Mouse (Mus musculus) Patski (cell line): ENCODE measurements around the gene Gm281. TPM values are rescaled to one million over a fixed set of nuclear protein-coding genes. Genes with fewer than 3 reads are reported as not detected.
"Not testable (repeated sequence)": the region's sequence is repeated elsewhere in the genome, so short reads cannot be mapped to it uniquely, and the experiment has no call there.

Experiments used
- ATAC-seq: fragments of 100-300 bp; one replicate; pipeline ENCODE4 v1.8.0; 2021
- CTCF ChIA-PET: fragments of 350-600 bp; sonication (Branson Sonifier 250); formaldehyde crosslinking; loops from one replicate; lab custom pipeline; 2022; ENCODE audit warnings: inconsistent platforms; lab: Charles Lee
- POLR2A ChIA-PET: fragments of 350-600 bp; sonication (Branson Sonifier 250); formaldehyde crosslinking; loops from one replicate; lab custom pipeline; 2022; ENCODE audit warnings: antibody characterized with exemption, inconsistent platforms; lab: Charles Lee
- DNase-seq: peaks from one replicate; pipeline ENCODE4 v3.0.0-alpha.2; 2011; ENCODE audit warnings: low read depth, low spot score
- H3K27me3 ChIP-seq: fragments of 371-371 bp; one replicate; pipeline ENCODE4 v1.5.1; 2021
- CTCF ChIP-seq: fragments of 100-300 bp; IDR thresholded peaks from one replicate; pipeline ENCODE4 v1.5.1; 2021
- in situ Hi-C: fragments of 300-500 bp; cut with MboI; formaldehyde crosslinking; loops from 3 replicates; pipeline ENCODE4 v1.11.1; 2018; ENCODE audit warnings: low pct_unique_long_range_greater_than_20kb, mixed read lengths
- polyA plus RNA-seq: library from polyadenylated mRNA; unstranded; gene quantifications from one replicate; pipeline ENCODE4 v1.2.3, GENCODE M21; 2021

The Gm281 gene
- not detected for polyA plus RNA-seq

- ATAC-seq = peak; percentile 21
- no peaks in the 10 kb centered on the region for H3K27me3 ChIP-seq
- POLR2A ChIA-PET = no interaction called here
- in situ Hi-C loops = loop anchor here (5.0 to 10.0 kb wide), 2 partner anchors 557 to 1340 kb away; no protein-coding TSS in a partner anchor
- CTCF ChIA-PET = no interaction called here
- no peak for TF ChIP-seq CTCF
- no peak for DNase-seq
Measured at GRCm38 (mm10) chr14:13914387-13915082, at the start of gene Gm281. TSS of gene Gm281 (minus strand) at chr14:13914478.

GRCm38 (mm10) chr14:13963527-13963926 lies 49.2 kb upstream of the Gm281 start:
- no peak for TF ChIP-seq CTCF
- ATAC-seq = no peak
- no peak for DNase-seq
- POLR2A ChIA-PET = no interaction called here
- CTCF ChIA-PET = interaction anchor here (1.0 kb wide), 2 partner anchors 12 to 32 kb away, joined by 3 to 4 read pairs; no protein-coding TSS in a partner anchor
- no peaks in the 10 kb centered on the region for H3K27me3 ChIP-seq
- in situ Hi-C loops = no loop called here

GRCm38 (mm10) chr14:13962476-13962875 lies 48.2 kb upstream of the Gm281 start:
- ChIA-PET CTCF (no interaction called here), POLR2A (no interaction called here)
- H3K27me3 ChIP-seq = no peaks in the 10 kb centered on the region
- no peak for TF ChIP-seq CTCF
- ATAC-seq (no peak), DNase-seq (no peak)
- in situ Hi-C loops = no loop called here

GRCm38 (mm10) chr14:13961401-13962112 lies 47.3 kb upstream of the Gm281 start, which contains the start of the genes Atxn7 and Thoc7:
TSS of gene Atxn7 (plus strand) at chr14:13961440.
TSS of gene Thoc7 (minus strand) at chr14:13961852.
- no peaks in the 10 kb centered on the region for H3K27me3 ChIP-seq
- DNase-seq = no peak
- in situ Hi-C loops = no loop called here
- ATAC-seq = peak; percentile 61
- ChIA-PET POLR2A (interaction anchor here (0.6 kb wide), 2 partner anchors 15 to 52 kb away, joined by 3 read pairs; no protein-coding TSS in a partner anchor), CTCF (no interaction called here)
- no peak for TF ChIP-seq CTCF

- POLR2A ChIA-PET = interaction anchor here (0.6 to 0.9 kb wide), 3 partner anchors 14 to 141 kb away, joined by 3 read pairs; no protein-coding TSS in a partner anchor
- in situ Hi-C loops = no loop called here
- no peak for DNase-seq
- TF ChIP-seq CTCF = no peak
- ATAC-seq = peak; percentile 84
- CTCF ChIA-PET = interaction anchor here (0.9 kb wide), 1 partner anchor 138 kb away, joined by 3 read pairs; no protein-coding TSS in a partner anchor
- H3K27me3 ChIP-seq = no peaks in the 10 kb centered on the region
Measured at GRCm38 (mm10) chr14:13960482-13961325, 46.4 kb upstream of the Gm281 start.

GRCm38 (mm10) chr14:13960079-13960478 lies 45.8 kb upstream of the Gm281 start:
- ChIA-PET CTCF (interaction anchor here (0.9 kb wide), 1 partner anchor 139 kb away, joined by 3 read pairs; no protein-coding TSS in a partner anchor), POLR2A (interaction anchor here (0.6 to 0.9 kb wide), 2 partner anchors 52 to 141 kb away, joined by 3 read pairs; no protein-coding TSS in a partner anchor)
- ATAC-seq = no peak
- in situ Hi-C loops = no loop called here
- no peak for TF ChIP-seq CTCF
- DNase-seq = no peak
- H3K27me3 ChIP-seq = no peaks in the 10 kb centered on the region

GRCm38 (mm10) chr14:13952151-13952550 lies 37.9 kb upstream of the Gm281 start:
- DNase-seq, in situ Hi-C loops, H3K27me3 ChIP-seq, POLR2A ChIA-PET, ATAC-seq: not testable (repeated sequence)
- CTCF ChIA-PET = interaction anchor here (1.1 kb wide), 1 partner anchor 146 kb away, joined by 6 read pairs; no protein-coding TSS in a partner anchor

- no peaks in the 10 kb centered on the region for H3K27me3 ChIP-seq
- ChIA-PET CTCF (interaction anchor here (1.0 to 1.4 kb wide), 3 partner anchors 9 to 144 kb away, joined by 3 to 6 read pairs (median 3); no protein-coding TSS in a partner anchor), POLR2A (no interaction called here)
- peak; percentile 69 for ATAC-seq
- in situ Hi-C loops = no loop called here
- peak; percentile 72 for TF ChIP-seq CTCF
- DNase-seq = no peak
Measured at GRCm38 (mm10) chr14:13950401-13950800, 36.1 kb upstream of the Gm281 start.

- ATAC-seq (no peak), DNase-seq (no peak)
- in situ Hi-C loops = no loop called here
- no peaks in the 10 kb centered on the region for H3K27me3 ChIP-seq
- CTCF ChIA-PET = interaction anchor here (0.8 to 1.6 kb wide), 2 partner anchors 9 to 11 kb away, joined by 3 read pairs; no protein-coding TSS in a partner anchor
- TF ChIP-seq CTCF = no peak
- POLR2A ChIA-PET = no interaction called here
Measured at GRCm38 (mm10) chr14:13948345-13948744, 34.1 kb upstream of the Gm281 start.

GRCm38 (mm10) chr14:13944686-13945085 lies 30.4 kb upstream of the Gm281 start:
- POLR2A ChIA-PET = interaction anchor here (0.6 kb wide), 1 partner anchor 339 kb away, joined by 3 read pairs; no protein-coding TSS in a partner anchor
- H3K27me3 ChIP-seq = no peaks in the 10 kb centered on the region
- DNase-seq (no peak), ATAC-seq (peak; percentile 92)
- in situ Hi-C loops = no loop called here
- CTCF ChIA-PET = interaction anchor here (1.1 kb wide), 1 partner anchor 14 kb away, joined by 3 read pairs; no protein-coding TSS in a partner anchor
- no peak for TF ChIP-seq CTCF
